Mouse (Mus musculus) megakaryocyte, embryonic 14.5 days (primary cell): Measurements from ENCODE around the gene Gnai2.

Source experiments
- FLI1 ChIP-seq: IDR thresholded peaks from 2 replicates; pipeline ENCODE4 v1.6.1; 2012; ENCODE audit warnings: low read length, inconsistent platforms, mixed read lengths
- GATA1 ChIP-seq: IDR thresholded peaks from 3 replicates; pipeline ENCODE4 v1.6.1; 2012; ENCODE audit warnings: mixed read lengths, low read length, inconsistent platforms, borderline replicate concordance

DNA sequence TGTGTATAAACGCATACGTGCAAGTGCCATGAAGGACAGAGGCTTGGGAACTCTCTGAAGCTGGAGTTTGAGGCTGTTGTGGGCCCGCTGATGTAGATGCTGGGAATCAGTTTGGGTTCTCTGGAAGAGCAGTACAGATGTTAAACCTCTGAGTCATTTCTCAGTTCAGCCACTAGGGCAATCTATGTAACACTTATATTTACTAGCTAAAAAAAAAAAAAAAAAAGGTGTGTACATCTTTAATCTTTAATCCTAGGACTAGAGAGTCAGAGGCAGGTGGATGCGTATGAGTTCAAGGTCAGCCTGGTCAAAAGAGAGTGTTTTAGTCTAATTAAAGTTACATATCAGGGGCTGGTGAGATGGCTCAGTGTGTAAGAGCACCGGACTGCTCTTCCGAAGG lies 11.8 kb upstream of the Gnai2 start:
- TF ChIP-seq GATA1, result no peak
- TF ChIP-seq FLI1, result no peak
